Mouse (Mus musculus) cerebellum, adult (tissue): ENCODE measurements around the gene Ccdc183.
A peak's percentile ranks its signal among the peaks of the same experiment; 100 is the strongest.

Experiments used
- ATAC-seq: cut with Nextera tagmentation; 2 replicates; pipeline ENCODE4 v1.9.2; 2017; ENCODE audit warnings: mild to moderate bottlenecking, moderate library complexity, mixed read lengths; ENCODE audit not compliant: insufficient number of reproducible peaks, low FRiP score, low TSS enrichment

Ccdc183 gene

GRCm38 (mm10) chr2:25578796-25579736 is 38.4 kb downstream of the Ccdc183 start:
- ATAC-seq = no peak

GRCm38 (mm10) chr2:25577951-25578795 is 39.3 kb downstream of the Ccdc183 start:
- no peak for ATAC-seq

GRCm38 (mm10) chr2:25576965-25577891 is 40.2 kb downstream of the Ccdc183 start:
- ATAC-seq = no peak

- no peak for ATAC-seq
Observed at GRCm38 (mm10) chr2:25576028-25576850, 41.2 kb downstream of the Ccdc183 start.

GRCm38 (mm10) chr2:25575432-25576027 is 41.9 kb downstream of the Ccdc183 start:
- no peak for ATAC-seq

GRCm38 (mm10) chr2:25574579-25575431 is 42.7 kb downstream of the Ccdc183 start, which contains the start of the genes Mamdc4 and Phpt1:
Gene Mamdc4 (minus strand): TSS chr2:25574845.
Gene Phpt1 (minus strand): TSS chr2:25575224.
- peak; percentile 91 for ATAC-seq

- no peak for ATAC-seq
Observed at GRCm38 (mm10) chr2:25574136-25574535, 43.3 kb downstream of the Ccdc183 start.

GRCm38 (mm10) chr2:25573068-25573467 is 44.4 kb downstream of the Ccdc183 start:
- ATAC-seq = no peak

GRCm38 (mm10) chr2:25571221-25571620 is 46.3 kb downstream of the Ccdc183 start:
- no peak for ATAC-seq

GRCm38 (mm10) chr2:25569323-25569722 is 48.2 kb downstream of the Ccdc183 start:
- no peak for ATAC-seq

GRCm38 (mm10) chr2:25568473-25569019 is 48.9 kb downstream of the Ccdc183 start:
- ATAC-seq = no peak

- ATAC-seq = no peak
Observed at GRCm38 (mm10) chr2:25566558-25566957, 50.9 kb downstream of the Ccdc183 start.

- ATAC-seq = no peak
Observed at GRCm38 (mm10) chr2:25565741-25566140, 51.7 kb downstream of the Ccdc183 start.

GRCm38 (mm10) chr2:25561946-25562345 is 55.5 kb downstream of the Ccdc183 start:
- no peak for ATAC-seq

GRCm38 (mm10) chr2:25560551-25560950 is 56.9 kb downstream of the Ccdc183 start:
- ATAC-seq = no peak

GRCm38 (mm10) chr2:25558774-25559173 is 58.7 kb downstream of the Ccdc183 start:
- no peak for ATAC-seq
